Mouse (Mus musculus): Measurements from ENCODE around the gene Nlrp6. TPM values are rescaled to one million over a fixed set of nuclear protein-coding genes. Genes with fewer than 3 reads are reported as not detected.

Nlrp6 gene
- polyA plus RNA-seq, 1 experiment from 2014 or later = not detected

DNA sequence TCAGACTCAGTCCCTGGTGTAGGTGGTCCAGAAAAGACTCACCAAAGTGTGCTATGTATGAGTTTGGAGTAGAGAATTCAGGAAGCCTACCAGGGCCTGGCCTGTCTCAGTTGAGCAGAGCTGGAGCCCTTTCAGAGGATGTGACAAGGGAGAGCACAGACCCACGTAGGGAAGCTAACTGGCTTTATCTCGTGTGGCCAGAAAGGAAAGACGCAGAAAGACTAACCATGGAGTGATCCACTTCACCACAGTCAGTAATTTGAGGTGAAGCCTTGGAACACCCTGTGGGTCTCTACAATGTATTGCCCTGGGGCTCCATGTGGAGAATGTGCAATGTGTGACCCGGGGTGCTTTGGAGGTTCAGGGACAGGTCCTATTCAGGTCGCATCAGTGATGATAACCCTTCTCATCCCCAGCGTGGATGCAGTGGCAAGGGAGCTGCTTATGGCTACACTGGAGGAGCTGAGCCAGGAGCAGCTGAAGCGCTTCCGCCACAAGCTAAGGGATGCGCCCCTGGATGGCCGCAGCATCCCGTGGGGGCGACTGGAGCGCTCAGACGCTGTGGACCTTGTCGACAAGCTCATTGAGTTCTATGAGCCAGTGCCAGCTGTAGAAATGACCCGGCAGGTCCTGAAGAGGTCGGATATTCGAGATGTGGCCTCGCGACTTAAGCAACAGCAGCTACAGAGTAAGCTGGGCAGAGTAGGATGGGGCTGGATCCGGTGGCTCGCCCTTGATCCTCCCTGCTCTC lies 698 bp downstream of the Nlrp6 start:
- peak overlapping the region; percentile 56; the same call in 1 of the 2 replicates for H3K4me3 ChIP-seq
- WGBS = 27% methylated on average over 22 of the region's 22 CpGs
- no peaks in the 10 kb centered on the region for H3K36me3 ChIP-seq
- peaks cover 85% of the 10 kb centered on the region for H3K27me3 ChIP-seq (ENCODE audit: insufficient read depth, poor library complexity, severe bottlenecking)
- H3K9me3 ChIP-seq = no peaks in the 10 kb centered on the region
- peaks cover 23% of the 10 kb centered on the region for H3K4me1 ChIP-seq (replicated peaks)
- H3K27ac ChIP-seq = no peak overlapping the region
- DNase-seq (ENCODE audit: low spot score) = no peak

DNA sequence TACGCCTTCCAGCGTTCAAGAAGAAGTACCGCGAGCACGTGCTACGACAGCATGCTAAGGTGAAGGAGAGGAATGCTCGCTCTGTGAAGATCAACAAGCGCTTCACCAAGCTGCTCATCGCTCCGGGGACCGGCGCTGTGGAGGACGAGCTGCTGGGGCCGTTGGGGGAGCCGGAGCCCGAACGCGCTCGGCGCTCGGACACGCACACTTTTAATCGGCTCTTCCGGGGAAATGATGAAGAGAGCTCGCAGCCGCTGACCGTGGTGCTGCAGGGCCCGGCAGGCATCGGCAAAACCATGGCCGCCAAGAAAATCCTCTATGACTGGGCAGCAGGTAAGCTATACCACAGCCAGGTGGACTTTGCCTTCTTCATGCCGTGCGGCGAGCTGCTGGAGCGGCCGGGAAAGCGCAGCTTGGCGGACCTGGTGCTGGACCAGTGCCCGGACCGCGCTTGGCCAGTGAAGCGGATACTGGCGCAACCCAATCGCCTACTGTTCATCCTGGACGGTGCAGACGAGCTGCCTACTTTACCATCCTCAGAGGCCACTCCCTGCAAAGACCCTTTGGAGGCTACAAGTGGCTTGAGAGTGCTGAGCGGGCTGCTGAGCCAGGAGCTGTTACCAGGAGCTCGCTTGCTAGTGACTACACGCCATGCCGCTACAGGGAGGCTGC lies 1.8 kb downstream of the Nlrp6 start:
- peak; percentile 51 for DNase-seq (ENCODE audit: low spot score)
- Histone ChIP-seq H3K9me3 (no peaks in the 10 kb centered on the region), H3K4me1 (replicated peaks) (peaks cover 23% of the 10 kb centered on the region), H3K27me3 (ENCODE audit: insufficient read depth, poor library complexity, severe bottlenecking) (peaks cover 88% of the 10 kb centered on the region), H3K27ac (peak overlapping the region; percentile 59), H3K4me3 (peak overlapping the region; percentile 56), H3K36me3 (no peaks in the 10 kb centered on the region)
- WGBS = under 1% methylated on average over 49 of the region's 49 CpGs

GRCm38 (mm10) chr7:140923070-140923775 lies 2.5 kb downstream of the Nlrp6 start:
- peak overlapping the region; percentile 59 for H3K27ac ChIP-seq
- DNase-seq (ENCODE audit: low spot score) = no peak
- H3K4me1 ChIP-seq (replicated peaks) = peaks cover 23% of the 10 kb centered on the region
- H3K4me3 ChIP-seq = peak overlapping the region; percentile 56
- H3K9me3 ChIP-seq = no peaks in the 10 kb centered on the region
- H3K36me3 ChIP-seq = no peaks in the 10 kb centered on the region
- peaks cover 81% of the 10 kb centered on the region for H3K27me3 ChIP-seq (ENCODE audit: insufficient read depth, poor library complexity, severe bottlenecking)
- WGBS = 21% methylated on average over 30 of the region's 30 CpGs

GRCm38 (mm10) chr7:140927181-140927580 lies 6.5 kb downstream of the Nlrp6 start:
- Histone ChIP-seq H3K27ac (no peak overlapping the region), H3K27me3 (ENCODE audit: insufficient read depth, poor library complexity, severe bottlenecking) (peaks cover 45% of the 10 kb centered on the region), H3K9me3 (no peaks in the 10 kb centered on the region), H3K36me3 (no peaks in the 10 kb centered on the region), H3K4me3 (no peak overlapping the region), H3K4me1 (replicated peaks) (peaks cover 15% of the 10 kb centered on the region)
- WGBS = 80% methylated on average over 6 of the region's 6 CpGs
- no peak for DNase-seq (ENCODE audit: low spot score)

- Histone ChIP-seq H3K9me3 (no peaks in the 10 kb centered on the region), H3K4me1 (replicated peaks) (peaks cover 29% of the 10 kb centered on the region), H3K36me3 (no peaks in the 10 kb centered on the region), H3K27me3 (ENCODE audit: insufficient read depth, poor library complexity, severe bottlenecking) (no peaks in the 10 kb centered on the region), H3K4me3 (no peak overlapping the region), H3K27ac (no peak overlapping the region)
- DNase-seq (ENCODE audit: low spot score) = no peak
- WGBS = 40% methylated on average over 3 of the region's 3 CpGs
Observed at GRCm38 (mm10) chr7:140938436-140938835, 17.7 kb downstream of the Nlrp6 start.

- H3K27ac ChIP-seq = no peak overlapping the region
- 18% methylated on average over 2 of the region's 2 CpGs for WGBS
Observed at GRCm38 (mm10) chr7:140938896-140939295, 18.2 kb downstream of the Nlrp6 start.

DNA sequence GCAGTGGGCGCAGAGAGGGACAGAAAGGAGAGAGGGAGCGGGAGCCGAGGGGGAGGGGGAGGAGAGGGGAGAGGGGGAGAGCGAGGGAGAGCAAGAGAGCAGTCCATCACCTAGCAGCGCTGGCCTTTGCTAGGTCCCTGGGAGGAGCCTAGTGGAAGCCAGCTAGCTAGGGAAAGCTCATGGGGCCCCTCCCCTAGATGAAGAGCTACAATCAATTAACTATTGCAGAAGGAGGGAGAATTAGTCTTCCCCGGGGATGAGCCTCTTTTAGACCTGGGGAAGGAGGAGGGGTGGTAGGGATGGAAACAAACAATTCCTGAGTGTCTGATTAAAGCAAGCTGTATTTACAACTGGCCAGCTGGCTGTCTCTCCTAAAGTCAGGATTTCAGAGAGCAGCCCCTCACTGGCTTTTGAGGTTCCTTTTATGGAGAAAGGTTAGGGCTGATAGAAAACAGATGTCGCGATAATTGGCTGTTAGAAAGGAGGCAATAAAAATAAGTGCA lies 19.0 kb downstream of the Nlrp6 start:
- Histone ChIP-seq H3K27ac (peak overlapping the region; percentile 50), H3K27me3 (ENCODE audit: insufficient read depth, poor library complexity, severe bottlenecking) (no peaks in the 10 kb centered on the region), H3K9me3 (no peaks in the 10 kb centered on the region), H3K36me3 (peaks cover 2% of the 10 kb centered on the region; the same call in 1 of the 2 replicates), H3K4me1 (replicated peaks) (peaks cover 29% of the 10 kb centered on the region), H3K4me3 (no peak overlapping the region)
- 10% methylated on average over 8 of the region's 8 CpGs for WGBS
- peak; percentile 50 for DNase-seq (ENCODE audit: low spot score)

More at GRCm38 (mm10) chr7:140938896-140939295, 18.2 kb downstream of the Nlrp6 start:
- Histone ChIP-seq H3K9me3 (no peaks in the 10 kb centered on the region), H3K4me1 (replicated peaks) (peaks cover 29% of the 10 kb centered on the region), H3K36me3 (no peaks in the 10 kb centered on the region), H3K27me3 (ENCODE audit: insufficient read depth, poor library complexity, severe bottlenecking) (no peaks in the 10 kb centered on the region), H3K4me3 (no peak overlapping the region)
- no peak for DNase-seq (ENCODE audit: low spot score)

- WGBS = 4% methylated on average over 33 of the region's 33 CpGs
- Histone ChIP-seq H3K4me3 (peak within 1 kb of the TSS; percentile 65), H3K9me3 (no peaks in the 10 kb centered on the region), H3K27ac (peak within 1 kb of the TSS; percentile 93), H3K4me1 (replicated peaks) (peaks cover 29% of the 10 kb centered on the region), H3K27me3 (ENCODE audit: insufficient read depth, poor library complexity, severe bottlenecking) (no peaks in the 10 kb centered on the region), H3K36me3 (peaks cover 18% of the 10 kb centered on the region)
- DNase-seq (ENCODE audit: low spot score) = peak; percentile 89
Observed at GRCm38 (mm10) chr7:140941222-140942051, 20.7 kb downstream of the Nlrp6 start, which contains the start of gene Pgghg. Pgghg (plus strand) TSS chr7:140941391.

GRCm38 (mm10) chr7:140942341-140942740 lies 21.6 kb downstream of the Nlrp6 start:
- 66% methylated on average over 9 of the region's 9 CpGs for WGBS
- no peaks in the 10 kb centered on the region for H3K27me3 ChIP-seq (ENCODE audit: insufficient read depth, poor library complexity, severe bottlenecking)
- peak overlapping the region; percentile 93 for H3K27ac ChIP-seq
- H3K4me1 ChIP-seq (replicated peaks) = peaks cover 29% of the 10 kb centered on the region
- H3K4me3 ChIP-seq = peak overlapping the region; percentile 65
- H3K9me3 ChIP-seq = no peaks in the 10 kb centered on the region
- no peak for DNase-seq (ENCODE audit: low spot score)
- H3K36me3 ChIP-seq = peaks cover 27% of the 10 kb centered on the region

- Histone ChIP-seq H3K4me3 (no peak overlapping the region), H3K9me3 (no peaks in the 10 kb centered on the region), H3K4me1 (replicated peaks) (peaks cover 29% of the 10 kb centered on the region), H3K27me3 (ENCODE audit: insufficient read depth, poor library complexity, severe bottlenecking) (no peaks in the 10 kb centered on the region), H3K36me3 (peaks cover 31% of the 10 kb centered on the region), H3K27ac (peak overlapping the region; percentile 35; the same call in 1 of the 2 replicates)
- no peak for DNase-seq (ENCODE audit: low spot score)
- WGBS = 93% methylated on average over 10 of the region's 10 CpGs
Observed at GRCm38 (mm10) chr7:140942811-140943210, 22.1 kb downstream of the Nlrp6 start.

DNA sequence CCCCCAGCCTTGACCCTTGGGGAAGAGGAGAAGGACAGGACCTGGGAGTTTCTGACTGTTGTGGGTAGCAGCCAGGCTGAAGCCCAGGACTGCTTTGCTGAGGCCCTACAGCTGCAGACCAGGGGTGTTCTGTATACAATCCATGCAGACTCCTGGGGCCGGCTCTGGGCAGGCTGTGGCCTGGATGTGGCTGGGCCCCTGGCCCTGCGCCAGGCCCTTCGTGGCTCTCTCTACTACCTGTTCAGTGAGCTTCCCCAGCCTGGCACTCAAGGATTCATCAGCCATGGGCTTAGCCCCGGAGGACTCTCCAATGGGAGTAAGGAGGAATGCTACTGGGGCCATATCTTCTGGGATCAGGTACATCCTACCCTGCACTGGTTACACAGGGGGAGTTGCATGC lies 22.7 kb downstream of the Nlrp6 start:
- no peak for DNase-seq (ENCODE audit: low spot score)
- Histone ChIP-seq H3K27ac (0 out of 2 replicates have a peak overlapping the region, but pooled peaks have one; percentile 35), H3K4me1 (replicated peaks) (peaks cover 29% of the 10 kb centered on the region), H3K27me3 (ENCODE audit: insufficient read depth, poor library complexity, severe bottlenecking) (no peaks in the 10 kb centered on the region), H3K36me3 (peaks cover 37% of the 10 kb centered on the region), H3K9me3 (no peaks in the 10 kb centered on the region), H3K4me3 (no peak overlapping the region)
- WGBS = 92% methylated on average over 4 of the region's 4 CpGs

DNA sequence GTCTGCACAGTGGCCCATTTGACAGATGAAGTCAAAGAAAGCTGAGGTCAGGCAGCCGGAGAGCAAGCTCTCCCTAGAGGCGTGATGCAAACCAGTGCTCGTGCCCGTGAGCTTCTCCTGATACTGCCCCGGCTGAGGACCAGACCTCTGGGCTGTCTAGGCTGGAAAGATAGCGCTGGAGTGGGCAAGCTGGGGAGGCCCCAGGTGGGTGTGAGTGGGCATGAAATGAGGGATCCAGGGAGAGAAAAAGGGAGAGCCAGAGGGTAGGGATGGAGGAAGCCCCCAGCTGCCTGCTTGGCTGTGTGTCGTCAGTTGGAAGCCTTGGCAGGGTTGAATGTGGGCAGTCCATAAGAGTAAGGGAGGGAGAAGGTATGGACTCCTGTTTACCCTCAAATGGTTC lies 23.5 kb downstream of the Nlrp6 start:
- Histone ChIP-seq H3K4me1 (replicated peaks) (peaks cover 29% of the 10 kb centered on the region), H3K27me3 (ENCODE audit: insufficient read depth, poor library complexity, severe bottlenecking) (no peaks in the 10 kb centered on the region), H3K9me3 (no peaks in the 10 kb centered on the region), H3K4me3 (no peak overlapping the region), H3K27ac (no peak overlapping the region), H3K36me3 (peaks cover 46% of the 10 kb centered on the region)
- no peak for DNase-seq (ENCODE audit: low spot score)
- 89% methylated on average over 7 of the region's 7 CpGs for WGBS
